Mouse (Mus musculus) heart, postnatal 0 days (tissue): ENCODE measurements around the gene Pola2.

Source experiments
- CTCF ChIP-seq: IDR thresholded peaks from 2 replicates; pipeline ENCODE4 v1.5.1; 2016; ENCODE audit warnings: antibody characterized with exemption, control low read depth, low read depth
- EP300 ChIP-seq: IDR thresholded peaks from 2 replicates; pipeline ENCODE4 v1.6.1; 2016; ENCODE audit warnings: antibody characterized with exemption, low read depth

DNA sequence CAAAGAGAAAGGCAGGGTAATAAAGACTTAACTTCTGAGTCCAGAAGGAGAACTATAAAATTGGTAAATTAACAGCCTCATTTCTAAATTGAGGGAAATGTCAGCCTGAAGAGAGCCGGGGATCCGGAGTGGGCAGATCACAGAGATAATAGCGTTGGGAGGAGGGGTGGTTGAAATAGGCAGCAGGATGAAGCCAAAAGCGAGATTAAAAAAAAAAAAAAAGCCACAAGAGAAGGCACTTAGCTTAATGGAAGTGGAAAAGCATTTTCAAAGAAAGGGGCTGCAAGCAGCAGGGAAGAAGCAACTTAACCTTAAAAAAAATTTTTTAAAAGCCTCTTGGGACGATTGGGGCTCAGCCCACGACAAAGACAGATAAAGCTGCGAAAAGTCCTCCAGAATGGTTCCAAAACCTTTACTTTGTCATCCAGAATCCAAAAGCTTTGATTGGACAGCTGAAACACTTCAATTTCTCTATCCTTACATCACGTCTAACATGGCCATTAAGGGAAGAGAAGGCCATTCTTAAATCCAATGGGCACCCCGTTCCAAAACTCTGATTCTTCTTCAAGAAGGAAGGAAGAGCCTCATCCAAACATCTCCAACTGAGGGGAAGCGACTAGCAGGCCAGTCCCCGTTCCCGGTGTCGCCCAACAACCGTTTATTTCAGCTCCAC, 52.4 kb downstream of the Pola2 start:
- no peak for TF ChIP-seq CTCF
- no peak for TF ChIP-seq EP300
